Mouse (Mus musculus) stomach, postnatal 0 days (tissue): ENCODE results near the gene Igfbpl1. TPM values are rescaled to one million over a fixed set of nuclear protein-coding genes. Genes with fewer than 3 reads are reported as not detected.

ENCODE experiments used
- ATAC-seq: fragments of 200-750 bp; cut with Nextera tagmentation; 2 replicates; pipeline ENCODE4 v1.8.0; 2017; ENCODE audit not compliant: low FRiP score, low TSS enrichment
- DNase-seq: peaks from one replicate; pipeline ENCODE4 v3.0.0-alpha.2; 2016; ENCODE audit warnings: low spot score
- H3K27ac ChIP-seq: fragments of 300-500 bp; sonication (generic); replicated peaks from 2 replicates; pipeline ENCODE4 v1.5.1; 2014; ENCODE audit warnings: mild to moderate bottlenecking, control low read depth
- H3K27me3 ChIP-seq: fragments of 300-500 bp; sonication (generic); 2 replicates; pipeline ENCODE4 v1.6.1; 2014; ENCODE audit warnings: low read length; ENCODE audit not compliant: control insufficient read depth, insufficient read depth
- H3K36me3 ChIP-seq: fragments of 300-500 bp; sonication (generic); 2 replicates; pipeline ENCODE4 v1.6.1; 2014; ENCODE audit warnings: low read length, mixed read lengths; ENCODE audit not compliant: control insufficient read depth, insufficient read depth
- H3K4me1 ChIP-seq: fragments of 300-500 bp; sonication (generic); replicated peaks from 2 replicates; pipeline ENCODE4 v1.6.1; 2014; ENCODE audit warnings: antibody characterized with exemption; ENCODE audit not compliant: control insufficient read depth, insufficient read depth
- H3K4me2 ChIP-seq: fragments of 300-500 bp; sonication (generic); replicated peaks from 2 replicates; pipeline ENCODE4 v1.6.1; 2014; ENCODE audit warnings: low read depth, mild to moderate bottlenecking, control low read depth, moderate library complexity
- H3K4me3 ChIP-seq: fragments of 300-500 bp; sonication (generic); 2 replicates; pipeline ENCODE4 v1.5.1; 2014; ENCODE audit warnings: low read depth, low read length, control low read depth
- H3K9ac ChIP-seq: fragments of 300-500 bp; sonication (generic); 2 replicates; pipeline ENCODE4 v1.6.1; 2014; ENCODE audit warnings: mild to moderate bottlenecking, low read length, control low read depth, mixed read lengths
- H3K9me3 ChIP-seq: fragments of 300-500 bp; sonication (generic); 2 replicates; pipeline ENCODE4 v1.6.1; 2016; ENCODE audit warnings: low read length; ENCODE audit not compliant: control insufficient read depth
- CTCF ChIP-seq: IDR thresholded peaks from 2 replicates; pipeline ENCODE4 v1.5.1; 2016; ENCODE audit warnings: antibody characterized with exemption, low read depth, mild to moderate bottlenecking, moderate library complexity
- EP300 ChIP-seq: optimal IDR thresholded peaks from 2 replicates; pipeline ENCODE3; 2016; ENCODE audit warnings: antibody characterized with exemption
- WGBS: fragments of 180-500 bp; shearing (Covaris S2); extraction: QIAGEN DNeasy Blood & Tissue Kit; methylation state at CpG from one replicate; pipeline ENCODE4 v1.1.7; 2014; 5-methylcytosine and 5-hydroxymethylcytosine counted together
- polyA plus RNA-seq: library from polyadenylated mRNA; unstranded; fragments of >200 nt; fragmentation: Nextera tagmentation; extraction: Ambion mirVana; gene quantifications from 2 replicates; pipeline ENCODE4 v1.2.1, GENCODE M21; 2015

The Igfbpl1 gene
- polyA plus RNA-seq, 1 experiment from 2014 or later, result 0.17 TPM

GRCm38 (mm10) chr4:45855803-45856424 is 29.2 kb upstream of the Igfbpl1 start:
- Histone ChIP-seq H3K9ac (no peak overlapping the region), H3K36me3 (no peaks in the 10 kb centered on the region), H3K4me2 (no peak overlapping the region), H3K4me3 (no peak overlapping the region), H3K27ac (no peak overlapping the region), H3K9me3 (no peaks in the 10 kb centered on the region), H3K4me1 (no peaks in the 10 kb centered on the region), H3K27me3 (no peaks in the 10 kb centered on the region)
- 47% methylated on average over 19 of the region's 19 CpGs for WGBS
- TF ChIP-seq EP300 (no peak), CTCF (peak; percentile 90)
- ATAC-seq, result peak; percentile 77
- DNase-seq, result peak; percentile 79

- no peak for DNase-seq
- H3K27ac ChIP-seq, result no peak overlapping the region
- WGBS, result 67% methylated on average over 15 of the region's 15 CpGs
- no peak for ATAC-seq
- H3K4me3 ChIP-seq, result no peak overlapping the region
- TF ChIP-seq CTCF, result no peak
- TF ChIP-seq EP300, result no peak
- H3K9me3 ChIP-seq, result no peaks in the 10 kb centered on the region
- H3K9ac ChIP-seq, result no peak overlapping the region
- no peaks in the 10 kb centered on the region for H3K4me1 ChIP-seq
- H3K27me3 ChIP-seq, result no peaks in the 10 kb centered on the region
- H3K4me2 ChIP-seq, result no peak overlapping the region
- H3K36me3 ChIP-seq, result no peaks in the 10 kb centered on the region
These were observed 26.9 kb upstream of the Igfbpl1 start for GRCm38 (mm10) chr4:45853496-45854246.

- H3K4me3 ChIP-seq, result no peak overlapping the region
- H3K9me3 ChIP-seq, result no peaks in the 10 kb centered on the region
- no peaks in the 10 kb centered on the region for H3K36me3 ChIP-seq
- no peak overlapping the region for H3K27ac ChIP-seq
- 0 out of 2 replicates have a peak, but pooled peaks have one; percentile 40 for ATAC-seq
- no peak overlapping the region for H3K4me2 ChIP-seq
- 39% methylated on average over 3 of the region's 3 CpGs for WGBS
- DNase-seq, result peak; percentile 23
- no peaks in the 10 kb centered on the region for H3K4me1 ChIP-seq
- no peaks in the 10 kb centered on the region for H3K27me3 ChIP-seq
- no peak overlapping the region for H3K9ac ChIP-seq
- TF ChIP-seq CTCF, result no peak
- no peak for TF ChIP-seq EP300
These were observed 24.9 kb upstream of the Igfbpl1 start for GRCm38 (mm10) chr4:45851640-45852051.

DNA sequence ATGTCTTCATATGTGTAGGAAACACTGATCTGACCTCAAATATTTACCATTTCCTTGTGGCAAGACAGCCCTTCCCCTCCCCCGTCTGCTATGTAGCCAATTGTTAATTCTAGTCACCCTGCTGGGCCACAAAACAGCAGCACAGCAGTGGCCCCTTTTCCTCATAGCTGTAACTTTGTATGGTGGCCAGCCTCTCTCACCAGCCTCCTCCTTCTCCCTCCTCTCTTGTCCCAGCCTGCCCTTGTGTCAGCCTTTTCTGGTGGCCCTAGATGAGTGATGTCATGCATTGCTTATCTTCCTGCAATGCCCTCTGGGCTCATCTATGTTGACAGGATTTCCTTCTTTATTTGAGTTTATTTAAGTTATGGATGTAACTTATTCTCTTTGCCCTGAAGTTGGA is 22.7 kb upstream of the Igfbpl1 start:
- H3K36me3 ChIP-seq, result no peaks in the 10 kb centered on the region
- DNase-seq (no peak), ATAC-seq (no peak)
- H3K4me2 ChIP-seq, result no peak overlapping the region
- H3K9ac ChIP-seq, result no peak overlapping the region
- TF ChIP-seq CTCF, result no peak
- no peak for TF ChIP-seq EP300
- no peaks in the 10 kb centered on the region for H3K9me3 ChIP-seq
- H3K27me3 ChIP-seq, result no peaks in the 10 kb centered on the region
- no peak overlapping the region for H3K27ac ChIP-seq
- H3K4me1 ChIP-seq, result no peaks in the 10 kb centered on the region
- no peak overlapping the region for H3K4me3 ChIP-seq
- WGBS, result 53% methylated on average over 1 of the region's 1 CpGs

GRCm38 (mm10) chr4:45848825-45849156 is 22.1 kb upstream of the Igfbpl1 start:
- Histone ChIP-seq H3K27ac (no peak overlapping the region), H3K4me3 (no peak overlapping the region), H3K9ac (no peak overlapping the region), H3K9me3 (no peaks in the 10 kb centered on the region), H3K27me3 (no peaks in the 10 kb centered on the region), H3K4me1 (no peaks in the 10 kb centered on the region), H3K36me3 (no peaks in the 10 kb centered on the region), H3K4me2 (no peak overlapping the region)
- ATAC-seq, result no peak
- DNase-seq, result no peak
- WGBS, result 47% methylated on average over 10 of the region's 10 CpGs
- TF ChIP-seq CTCF, result no peak
- TF ChIP-seq EP300, result no peak

DNA sequence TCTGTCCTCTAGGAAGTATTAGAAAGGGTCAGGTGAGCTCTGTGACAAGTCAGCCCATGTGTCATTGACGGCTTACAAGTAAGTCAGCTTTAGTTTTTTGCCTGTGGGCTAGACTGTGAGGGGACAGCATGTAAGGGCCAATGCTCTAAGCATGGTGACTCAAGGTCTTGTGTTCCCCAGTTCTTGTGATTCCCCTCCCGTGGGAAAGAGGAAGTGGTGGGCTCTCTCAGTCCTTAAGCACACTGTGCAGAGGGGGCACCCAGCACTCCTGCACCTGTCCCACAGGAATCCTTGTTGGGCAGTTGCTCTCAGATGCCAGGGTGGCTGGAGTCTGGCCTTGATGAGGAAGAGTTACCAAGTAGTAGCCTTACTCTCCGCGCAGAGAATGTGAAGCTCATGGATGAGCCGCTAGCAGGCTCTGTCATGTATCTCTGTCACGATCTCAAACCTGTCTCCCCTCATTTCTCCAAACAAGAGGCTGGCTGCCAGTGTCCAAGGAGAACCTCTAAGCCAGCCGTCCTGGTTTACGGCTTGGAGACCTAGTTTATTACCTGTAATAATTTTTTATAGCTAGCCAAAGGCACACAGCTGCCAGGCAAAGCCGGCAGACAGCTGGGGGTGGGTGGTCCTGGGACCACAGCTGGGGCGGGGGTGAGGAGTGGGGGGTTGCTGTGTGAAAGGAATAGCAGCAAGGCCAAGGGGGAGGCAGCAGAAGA is 21.5 kb upstream of the Igfbpl1 start, which contains the start of gene Stra6l:
Gene Stra6l, plus strand, starts transcription at position 556 of the 716 bp plus-strand sequence.
- ATAC-seq (no peak), DNase-seq (no peak)
- H3K4me3 ChIP-seq, result no peak within 1 kb of the TSS
- no peaks in the 10 kb centered on the region for H3K36me3 ChIP-seq
- H3K4me2 ChIP-seq, result no peak within 1 kb of the TSS
- no peaks in the 10 kb centered on the region for H3K9me3 ChIP-seq
- no peak within 1 kb of the TSS for H3K9ac ChIP-seq
- WGBS, result 51% methylated on average over 10 of the region's 10 CpGs
- H3K27ac ChIP-seq, result no peak within 1 kb of the TSS
- no peaks in the 10 kb centered on the region for H3K4me1 ChIP-seq
- H3K27me3 ChIP-seq, result no peaks in the 10 kb centered on the region
- TF ChIP-seq EP300, result no peak
- no peak for TF ChIP-seq CTCF
